Mouse (Mus musculus) T-helper 2 cell (primary cell): ENCODE results near the gene Hist1h2af.
"Not testable (repeated sequence)": the region's sequence is repeated elsewhere in the genome, so short reads cannot be mapped to it uniquely, and the experiment has no call there.

ENCODE experiments used
- in situ Hi-C: fragments of 300-600 bp; cut with MboI, MseI; formaldehyde crosslinking; loops from one replicate; pipeline ENCODE4 v1.15.1; 2025; ENCODE audit warnings: high pct_unique_total_duplicates

Gene Hist1h2af

GRCm38 (mm10) chr13:23554393-23554792, 20.7 kb downstream of the Hist1h2af start:
- in situ Hi-C loops, result no loop called here

GRCm38 (mm10) chr13:23554925-23555838, 21.5 kb downstream of the Hist1h2af start:
- in situ Hi-C loops, result no loop called here

- in situ Hi-C loops, result no loop called here
Measured at GRCm38 (mm10) chr13:23555839-23556416, 22.2 kb downstream of the Hist1h2af start.

- in situ Hi-C loops, result no loop called here
Measured at GRCm38 (mm10) chr13:23556906-23557305, 23.2 kb downstream of the Hist1h2af start.

- in situ Hi-C loops, result not testable (repeated sequence)
Measured at GRCm38 (mm10) chr13:23560699-23561098, 27.0 kb downstream of the Hist1h2af start.

GRCm38 (mm10) chr13:23561531-23561882, 27.8 kb downstream of the Hist1h2af start:
- in situ Hi-C loops, result not testable (repeated sequence)

GRCm38 (mm10) chr13:23561883-23562659, 28.4 kb downstream of the Hist1h2af start, which contains the start of gene Hist1h3e:
Hist1h3e (minus strand) TSS chr13:23562369.
- in situ Hi-C loops, result not testable (repeated sequence)

GRCm38 (mm10) chr13:23562699-23563462, 29.2 kb downstream of the Hist1h2af start:
- in situ Hi-C loops, result no loop called here

- in situ Hi-C loops, result no loop called here
Measured at GRCm38 (mm10) chr13:23564482-23564881, 30.8 kb downstream of the Hist1h2af start.

- in situ Hi-C loops, result loop anchor here (10.0 kb wide), 1 partner anchor 1856 kb away; the partner anchor contains the start of genes Hist1h2ai, Hist1h2bl and Hist1h3h
Measured at GRCm38 (mm10) chr13:23570261-23571021, 36.7 kb downstream of the Hist1h2af start.

- in situ Hi-C loops, result loop anchor here (10.0 kb wide), 1 partner anchor 1856 kb away; the partner anchor contains the start of genes Hist1h2ai, Hist1h2bl and Hist1h3h
Measured at GRCm38 (mm10) chr13:23571022-23571503, 37.4 kb downstream of the Hist1h2af start, which contains the start of the genes Hist1h2ae and Hist1h2bg. Hist1h2ae (minus strand) TSS chr13:23571220. Hist1h2bg (plus strand) TSS chr13:23571396.

- in situ Hi-C loops, result loop anchor here (10.0 kb wide), 1 partner anchor 1857 kb away; the partner anchor contains the start of genes Hist1h2ai, Hist1h2bl and Hist1h3h
Measured at GRCm38 (mm10) chr13:23571504-23572217, 38.0 kb downstream of the Hist1h2af start.

GRCm38 (mm10) chr13:23572218-23573033, 38.7 kb downstream of the Hist1h2af start:
- in situ Hi-C loops, result loop anchor here (10.0 kb wide), 1 partner anchor 1858 kb away; the partner anchor contains the start of genes Hist1h2ai, Hist1h2bl and Hist1h3h

GRCm38 (mm10) chr13:23573034-23573897, 39.6 kb downstream of the Hist1h2af start:
- in situ Hi-C loops, result loop anchor here (10.0 kb wide), 1 partner anchor 1858 kb away; the partner anchor contains the start of genes Hist1h2ai, Hist1h2bl and Hist1h3h

GRCm38 (mm10) chr13:23573898-23574524, 40.3 kb downstream of the Hist1h2af start, which contains the start of the genes Hist1h2bf and Hist1h2ad:
Hist1h2bf (minus strand) TSS chr13:23574196.
Hist1h2ad (plus strand) TSS chr13:23574381.
- in situ Hi-C loops, result loop anchor here (10.0 kb wide), 1 partner anchor 1859 kb away; the partner anchor contains the start of genes Hist1h2ai, Hist1h2bl and Hist1h3h

GRCm38 (mm10) chr13:23574546-23575170, 41.0 kb downstream of the Hist1h2af start:
- in situ Hi-C loops, result loop anchor here (10.0 kb wide), 1 partner anchor 1860 kb away; the partner anchor contains the start of genes Hist1h2ai, Hist1h2bl and Hist1h3h
